Mouse (Mus musculus): ENCODE data around the gene Fam76a. TPM values are rescaled to one million over a fixed set of nuclear protein-coding genes. Genes with fewer than 3 reads are reported as not detected.
A peak's percentile ranks its signal among the peaks of the same experiment; 100 is the strongest.

Gene Fam76a
- polyA plus RNA-seq, 1 experiment from 2014 or later = 24.6 TPM

DNA sequence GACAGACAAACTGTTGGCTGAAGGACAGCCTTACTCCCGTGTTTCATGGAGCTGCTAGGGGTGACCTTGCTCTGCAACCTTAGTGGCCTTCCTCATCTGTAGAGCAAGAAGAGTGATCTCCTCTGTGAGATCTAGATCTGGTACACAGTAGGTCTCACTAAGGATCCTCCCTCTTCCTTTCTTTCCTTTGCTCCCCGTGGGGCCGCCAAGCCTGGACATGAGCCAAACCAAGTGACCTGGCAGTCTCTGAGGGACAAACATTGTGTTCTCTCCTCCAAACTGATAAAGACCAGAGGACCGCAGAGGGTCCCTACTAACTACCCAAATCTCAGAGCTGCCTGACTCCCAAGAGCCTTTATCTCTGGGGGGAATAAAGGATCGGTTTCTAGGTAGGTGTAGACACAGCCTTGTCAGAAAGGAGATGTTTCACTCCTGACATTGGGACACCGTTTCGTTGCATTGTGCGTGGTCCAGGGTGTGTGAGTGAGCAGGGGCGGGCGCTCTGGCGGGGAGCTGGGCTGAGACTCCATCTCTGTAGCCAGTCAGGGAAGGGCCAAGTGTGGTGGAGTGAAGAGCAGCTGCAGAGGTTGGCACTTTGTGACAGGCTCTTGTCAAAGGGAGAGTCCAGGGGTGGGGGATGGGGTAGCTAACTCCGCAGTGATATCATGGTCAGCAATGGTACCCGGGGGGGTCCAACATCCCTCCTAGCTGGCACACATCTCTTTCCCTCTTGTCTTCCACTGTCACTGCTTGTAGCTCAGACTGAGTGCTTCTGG is 38.7 kb upstream of the Fam76a start:
- 49% methylated on average over 13 of the region's 13 CpGs for WGBS (ENCODE audit: insufficient replicate concordance)
- H3K4me3 ChIP-seq (ENCODE audit: low read depth, low read length) = no peak overlapping the region
- H3K4me2 ChIP-seq (ENCODE audit: low read depth, low read length) = no peak overlapping the region
- no peaks in the 10 kb centered on the region for H3K9me3 ChIP-seq (replicated peaks; ENCODE audit: control insufficient read depth, low read length)
- H3K4me1 ChIP-seq (ENCODE audit: control insufficient read depth, low read depth, low read length) = peaks cover 20% of the 10 kb centered on the region
- H3K9ac ChIP-seq (ENCODE audit: low read depth, low read length) = no peak overlapping the region
- H3K27me3 ChIP-seq (ENCODE audit: control insufficient read depth, insufficient read depth, low read depth, low read length) = no peaks in the 10 kb centered on the region
- H3K27ac ChIP-seq (ENCODE audit: low read length) = no peak overlapping the region
- ATAC-seq (ENCODE audit: low read depth) = peak; percentile 24; the same call in 1 of the 2 replicates
- H3K36me3 ChIP-seq (ENCODE audit: control insufficient read depth, insufficient read depth) = no peaks in the 10 kb centered on the region

DNA sequence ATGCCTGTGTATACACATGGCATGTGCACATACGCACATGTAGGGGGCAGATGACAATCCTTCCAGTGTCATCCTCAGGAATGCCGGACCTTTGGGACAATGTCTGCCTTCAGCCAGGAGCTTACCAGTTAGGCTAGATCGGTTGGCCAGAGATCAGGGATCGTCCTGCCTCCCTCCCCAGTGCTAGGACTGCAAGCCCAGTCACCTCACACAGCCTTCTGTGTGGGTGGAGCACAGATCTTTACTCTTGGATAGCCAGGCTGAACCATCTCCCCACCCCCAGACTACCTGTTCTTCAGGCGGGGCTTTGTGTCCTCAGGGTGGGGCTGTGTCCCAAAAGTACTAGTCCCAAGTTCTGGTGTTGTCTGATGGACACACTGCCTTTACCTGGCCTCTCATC is 38.0 kb upstream of the Fam76a start:
- Histone ChIP-seq H3K9ac (ENCODE audit: low read depth, low read length) (no peak overlapping the region), H3K9me3 (replicated peaks; ENCODE audit: control insufficient read depth, low read length) (no peaks in the 10 kb centered on the region), H3K36me3 (ENCODE audit: control insufficient read depth, insufficient read depth) (no peaks in the 10 kb centered on the region), H3K4me2 (ENCODE audit: low read depth, low read length) (no peak overlapping the region), H3K27ac (ENCODE audit: low read length) (no peak overlapping the region), H3K4me3 (ENCODE audit: low read depth, low read length) (no peak overlapping the region), H3K4me1 (ENCODE audit: control insufficient read depth, low read depth, low read length) (peaks cover 20% of the 10 kb centered on the region), H3K27me3 (ENCODE audit: control insufficient read depth, insufficient read depth, low read depth, low read length) (no peaks in the 10 kb centered on the region)
- peak; percentile 48 for ATAC-seq (ENCODE audit: low read depth)
- WGBS (ENCODE audit: insufficient replicate concordance) = 54% methylated on average over 5 of the region's 5 CpGs

DNA sequence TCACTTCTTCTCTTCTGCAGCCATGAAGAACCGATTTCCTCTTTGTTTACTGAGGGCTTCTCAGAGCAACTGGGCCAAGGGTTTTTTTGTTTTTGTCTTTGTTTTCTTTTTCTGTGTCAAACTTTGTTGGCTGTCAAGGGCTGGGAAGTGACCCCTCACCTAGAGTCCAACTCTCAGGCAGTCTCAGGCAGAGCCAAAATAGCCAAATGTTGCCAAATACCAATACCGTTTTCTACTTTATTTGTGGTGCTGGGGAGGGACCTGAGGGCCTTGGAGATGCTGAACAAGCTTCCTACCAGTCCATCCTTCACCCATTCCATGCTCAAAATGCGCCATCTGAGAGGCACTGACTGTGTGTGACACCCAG is 37.3 kb upstream of the Fam76a start:
- Histone ChIP-seq H3K4me1 (ENCODE audit: control insufficient read depth, low read depth, low read length) (peaks cover 20% of the 10 kb centered on the region), H3K36me3 (ENCODE audit: control insufficient read depth, insufficient read depth) (no peaks in the 10 kb centered on the region), H3K4me2 (ENCODE audit: low read depth, low read length) (no peak overlapping the region), H3K9ac (ENCODE audit: low read depth, low read length) (no peak overlapping the region), H3K4me3 (ENCODE audit: low read depth, low read length) (no peak overlapping the region), H3K27ac (ENCODE audit: low read length) (no peak overlapping the region), H3K9me3 (replicated peaks; ENCODE audit: control insufficient read depth, low read length) (no peaks in the 10 kb centered on the region), H3K27me3 (ENCODE audit: control insufficient read depth, insufficient read depth, low read depth, low read length) (no peaks in the 10 kb centered on the region)
- no peak for ATAC-seq (ENCODE audit: low read depth)
- WGBS (ENCODE audit: insufficient replicate concordance) = 44% methylated on average over 3 of the region's 3 CpGs

- Histone ChIP-seq H3K27ac (ENCODE audit: low read length) (0 out of 2 replicates have a peak overlapping the region, but pooled peaks have one; percentile 27), H3K27me3 (ENCODE audit: control insufficient read depth, insufficient read depth, low read depth, low read length) (no peaks in the 10 kb centered on the region), H3K4me1 (ENCODE audit: control insufficient read depth, low read depth, low read length) (peaks cover 20% of the 10 kb centered on the region), H3K36me3 (ENCODE audit: control insufficient read depth, insufficient read depth) (no peaks in the 10 kb centered on the region), H3K4me2 (ENCODE audit: low read depth, low read length) (no peak overlapping the region), H3K4me3 (ENCODE audit: low read depth, low read length) (no peak overlapping the region), H3K9ac (ENCODE audit: low read depth, low read length) (no peak overlapping the region), H3K9me3 (replicated peaks; ENCODE audit: control insufficient read depth, low read length) (no peaks in the 10 kb centered on the region)
- peak; percentile 37; the same call in 1 of the 2 replicates for ATAC-seq (ENCODE audit: low read depth)
- 34% methylated on average over 10 of the region's 10 CpGs for WGBS (ENCODE audit: insufficient replicate concordance)
These were observed 36.7 kb upstream of the Fam76a start for GRCm38 (mm10) chr4:132958741-132959678.

GRCm38 (mm10) chr4:132955395-132955791 is 33.0 kb upstream of the Fam76a start:
- Histone ChIP-seq H3K4me1 (ENCODE audit: control insufficient read depth, low read depth, low read length) (peaks cover 12% of the 10 kb centered on the region), H3K9me3 (replicated peaks; ENCODE audit: control insufficient read depth, low read length) (no peaks in the 10 kb centered on the region), H3K4me2 (ENCODE audit: low read depth, low read length) (no peak overlapping the region), H3K9ac (ENCODE audit: low read depth, low read length) (no peak overlapping the region), H3K27me3 (ENCODE audit: control insufficient read depth, insufficient read depth, low read depth, low read length) (no peaks in the 10 kb centered on the region), H3K36me3 (ENCODE audit: control insufficient read depth, insufficient read depth) (no peaks in the 10 kb centered on the region), H3K4me3 (ENCODE audit: low read depth, low read length) (no peak overlapping the region), H3K27ac (ENCODE audit: low read length) (no peak overlapping the region)
- no peak for ATAC-seq (ENCODE audit: low read depth)
- 20% methylated on average over 2 of the region's 2 CpGs for WGBS (ENCODE audit: insufficient replicate concordance)

DNA sequence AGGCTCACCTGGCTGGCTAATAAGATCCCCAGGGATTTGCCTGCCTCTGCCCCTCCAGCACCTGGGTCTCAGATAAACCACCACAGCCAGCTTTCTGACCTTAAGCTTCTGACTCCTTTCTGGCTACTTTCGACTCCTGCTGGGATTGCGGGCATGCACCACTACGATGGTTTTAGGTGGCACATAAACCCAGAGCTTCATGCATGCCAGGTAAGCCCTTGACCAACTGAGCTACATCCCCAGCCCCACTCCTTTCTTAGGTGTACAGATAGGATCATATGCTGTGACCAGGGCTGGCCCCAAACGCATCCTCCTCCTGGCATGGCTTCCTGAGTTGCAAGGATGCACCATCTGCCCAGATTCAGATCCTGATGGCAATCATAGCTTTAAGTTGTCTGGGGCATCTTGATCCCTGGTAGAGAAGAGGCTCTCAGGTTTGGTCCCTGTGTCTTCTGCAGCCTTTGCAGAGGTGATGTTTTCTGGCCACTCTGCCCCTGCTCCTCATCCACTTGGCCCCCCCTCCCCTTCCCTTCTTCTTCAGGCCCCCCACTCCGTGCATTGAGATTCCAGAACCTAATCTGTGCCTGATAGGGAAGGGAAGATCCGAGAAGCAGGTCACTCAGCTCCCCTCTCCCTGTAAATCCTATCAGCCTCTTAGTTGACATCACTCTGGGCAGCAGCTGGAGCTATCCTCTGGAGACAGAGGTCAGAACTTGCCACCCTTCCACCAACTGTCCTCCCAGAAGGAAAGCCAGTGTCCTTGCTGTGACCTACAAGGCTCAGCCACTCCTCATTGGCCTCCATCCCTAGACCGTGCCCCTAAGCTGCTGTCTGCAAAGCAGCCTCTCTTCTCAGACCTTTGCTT is 32.4 kb upstream of the Fam76a start:
- no peak overlapping the region for H3K27ac ChIP-seq (ENCODE audit: low read length)
- H3K9me3 ChIP-seq (replicated peaks; ENCODE audit: control insufficient read depth, low read length) = no peaks in the 10 kb centered on the region
- H3K36me3 ChIP-seq (ENCODE audit: control insufficient read depth, insufficient read depth) = no peaks in the 10 kb centered on the region
- peaks cover 12% of the 10 kb centered on the region for H3K4me1 ChIP-seq (ENCODE audit: control insufficient read depth, low read depth, low read length)
- H3K4me2 ChIP-seq (ENCODE audit: low read depth, low read length) = no peak overlapping the region
- no peaks in the 10 kb centered on the region for H3K27me3 ChIP-seq (ENCODE audit: control insufficient read depth, insufficient read depth, low read depth, low read length)
- H3K9ac ChIP-seq (ENCODE audit: low read depth, low read length) = no peak overlapping the region
- 55% methylated on average over 7 of the region's 7 CpGs for WGBS (ENCODE audit: insufficient replicate concordance)
- no peak for ATAC-seq (ENCODE audit: low read depth)
- H3K4me3 ChIP-seq (ENCODE audit: low read depth, low read length) = no peak overlapping the region

DNA sequence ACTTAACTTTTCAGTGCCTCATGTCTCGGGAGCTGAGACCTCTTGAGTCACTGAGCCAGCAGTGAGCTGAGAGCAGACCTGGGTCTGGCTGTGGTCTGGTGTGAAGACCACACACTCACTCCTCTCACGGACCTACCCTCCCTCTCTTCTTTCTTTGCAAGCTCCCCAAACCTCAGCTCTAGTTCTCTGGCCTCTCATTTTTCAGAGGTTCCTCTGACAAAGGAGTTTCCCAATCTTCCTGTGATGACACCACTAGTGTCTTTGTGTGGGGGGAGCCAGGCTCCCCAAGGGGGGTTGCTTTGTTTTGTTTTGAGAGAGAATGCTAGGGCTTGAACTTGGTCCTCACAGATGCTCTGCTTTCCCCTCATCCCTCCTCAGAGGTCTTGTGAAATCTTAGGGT is 28.6 kb upstream of the Fam76a start:
- no peaks in the 10 kb centered on the region for H3K9me3 ChIP-seq (replicated peaks; ENCODE audit: control insufficient read depth, low read length)
- peaks cover 17% of the 10 kb centered on the region for H3K4me1 ChIP-seq (ENCODE audit: control insufficient read depth, low read depth, low read length)
- 19% methylated on average over 2 of the region's 2 CpGs for WGBS (ENCODE audit: insufficient replicate concordance)
- no peak for ATAC-seq (ENCODE audit: low read depth)
- no peak overlapping the region for H3K4me3 ChIP-seq (ENCODE audit: low read depth, low read length)
- no peak overlapping the region for H3K4me2 ChIP-seq (ENCODE audit: low read depth, low read length)
- H3K36me3 ChIP-seq (ENCODE audit: control insufficient read depth, insufficient read depth) = no peaks in the 10 kb centered on the region
- no peaks in the 10 kb centered on the region for H3K27me3 ChIP-seq (ENCODE audit: control insufficient read depth, insufficient read depth, low read depth, low read length)
- peak overlapping the region; percentile 15; the same call in 1 of the 2 replicates for H3K27ac ChIP-seq (ENCODE audit: low read length)
- no peak overlapping the region for H3K9ac ChIP-seq (ENCODE audit: low read depth, low read length)

GRCm38 (mm10) chr4:132949882-132950532 is 27.6 kb upstream of the Fam76a start:
- H3K27me3 ChIP-seq (ENCODE audit: control insufficient read depth, insufficient read depth, low read depth, low read length) = no peaks in the 10 kb centered on the region
- no peak for ATAC-seq (ENCODE audit: low read depth)
- WGBS (ENCODE audit: insufficient replicate concordance) = 51% methylated on average over 24 of the region's 24 CpGs
- H3K4me3 ChIP-seq (ENCODE audit: low read depth, low read length) = 0 out of 2 replicates have a peak overlapping the region, but pooled peaks have one; percentile 13
- H3K9ac ChIP-seq (ENCODE audit: low read depth, low read length) = no peak overlapping the region; the same call in 1 of the 2 replicates
- H3K9me3 ChIP-seq (replicated peaks; ENCODE audit: control insufficient read depth, low read length) = no peaks in the 10 kb centered on the region
- peaks cover 21% of the 10 kb centered on the region for H3K4me1 ChIP-seq (ENCODE audit: control insufficient read depth, low read depth, low read length)
- 0 out of 2 replicates have a peak overlapping the region, but pooled peaks have one; percentile 13 for H3K27ac ChIP-seq (ENCODE audit: low read length)
- no peak overlapping the region for H3K4me2 ChIP-seq (ENCODE audit: low read depth, low read length)
- H3K36me3 ChIP-seq (ENCODE audit: control insufficient read depth, insufficient read depth) = no peaks in the 10 kb centered on the region
